Mouse (Mus musculus) G1E (cell line): Measurements from ENCODE around the gene Usp15.

ENCODE experiments used
- CTCF ChIP-seq: IDR thresholded peaks from 2 replicates; pipeline ENCODE4 v1.5.1; 2012; ENCODE audit warnings: low read depth, low read length, inconsistent platforms, mixed read lengths
- GATA1 ChIP-seq: IDR thresholded peaks from 2 replicates; pipeline ENCODE4 v1.6.1; 2012; ENCODE audit warnings: borderline replicate concordance, low read length, inconsistent platforms, mixed read lengths
- POLR2AphosphoS5 ChIP-seq: IDR thresholded peaks from 2 replicates; pipeline ENCODE4 v1.6.1; 2012; ENCODE audit warnings: low read depth, low read length, inconsistent platforms; ENCODE audit not compliant: insufficient replicate concordance

DNA sequence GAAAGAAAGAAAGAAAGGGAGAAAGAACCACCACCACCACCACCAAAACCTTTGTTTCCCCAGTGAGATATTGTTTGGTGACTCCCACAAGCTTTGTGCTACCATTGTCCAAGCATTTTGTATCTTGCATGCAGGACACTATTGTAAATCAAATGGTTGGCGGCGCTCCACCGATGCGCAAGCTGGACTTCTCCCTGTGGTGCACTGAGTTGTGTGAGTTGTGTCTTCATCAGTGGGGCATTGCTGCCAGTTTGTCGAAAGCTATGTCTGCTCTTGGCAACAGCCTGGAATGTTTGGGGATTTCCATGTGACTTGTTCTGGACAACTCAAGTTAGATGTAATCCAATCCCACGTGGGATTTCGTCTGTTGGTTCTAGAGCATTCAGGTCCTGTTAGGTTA, 102.3 kb downstream of the Usp15 start:
- TF ChIP-seq CTCF: no peak
- no peak for TF ChIP-seq GATA1
- TF ChIP-seq POLR2AphosphoS5: no peak
